Mouse (Mus musculus) spleen, postnatal 0 days (tissue): ENCODE measurements around the gene Gm9958. TPM values are rescaled to one million over a fixed set of nuclear protein-coding genes. Genes with fewer than 3 reads are reported as not detected.

Experiments used
- polyA plus RNA-seq: library from polyadenylated mRNA; unstranded; fragments of >200 nt; fragmentation: Nextera tagmentation; extraction: Ambion mirVana; gene quantifications from 2 replicates; pipeline ENCODE4 v1.2.1, GENCODE M21; 2015

The Gm9958 gene
- polyA plus RNA-seq: 4.6 and 4.8 TPM in 2 replicates

GRCm38 (mm10) chr5:90367067-90367303, at the start of gene Gm9958:
Gm9958 (plus strand) TSS chr5:90367204.

GRCm38 (mm10) chr5:90366121-90367066, 610 bp upstream of the Gm9958 start, which contains the start of gene Ankrd17:
Ankrd17 (minus strand) TSS chr5:90366577.

Other genes with a start within 250 kb of the Gm9958 start
- 20.4 and 25.1 TPM in 2 replicates for gene Cox18, start 143.2 kb upstream of the Gm9958 start, polyA plus RNA-seq
- gene Ankrd17, start 627 bp upstream of the Gm9958 start, polyA plus RNA-seq: 19.9 and 21.0 TPM in 2 replicates
- 4.0 and 7.9 TPM in 2 replicates for gene Alb, start 93.7 kb downstream of the Gm9958 start, polyA plus RNA-seq
- 2.9 and 3.9 TPM in 2 replicates for gene Afp, start 123.5 kb downstream of the Gm9958 start, polyA plus RNA-seq
- gene Afm, start 151.7 kb downstream of the Gm9958 start, polyA plus RNA-seq: 0.06 TPM in 1 of 2 replicates, not detected in the other
- not detected in 2 replicates for gene 5830473C10Rik, start 193.9 kb downstream of the Gm9958 start, polyA plus RNA-seq